Mouse (Mus musculus) ZHBTc4 (cell line): ENCODE measurements at regions not wholly inside any gene's neighbourhood (a gene's known extent, or its start where the extent isn't known, plus 50 kb on each side); places are given as distances from the start of the nearest gene placed in this dataset.
A peak's percentile ranks its signal among the peaks of the same experiment; 100 is the strongest.

Experiments
- DNase-seq: peaks from one replicate; pipeline ENCODE4 v3.0.0-alpha.2; 2011; ENCODE audit warnings: low read depth, low spot score

DNA sequence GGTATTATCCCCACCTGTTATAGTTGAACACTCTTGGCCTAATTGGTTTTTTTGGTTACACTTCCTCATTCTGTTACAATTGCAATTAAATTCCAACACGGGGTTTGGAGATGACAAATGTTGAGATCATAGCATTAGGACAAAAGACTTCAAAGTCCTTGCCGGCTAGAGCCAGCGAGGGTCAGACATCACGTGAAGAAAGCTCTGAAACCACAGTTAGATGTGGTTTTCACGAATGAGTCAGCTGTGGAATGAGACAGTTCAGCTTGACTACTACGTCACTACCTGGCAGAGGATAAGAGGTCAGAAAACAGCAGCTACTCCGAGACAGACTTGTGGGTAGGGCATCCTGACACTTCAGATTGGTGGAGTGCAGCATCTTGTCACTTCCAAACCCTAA is 55.5 kb upstream of the Trio start:
- peak; percentile 23 for DNase-seq

DNA sequence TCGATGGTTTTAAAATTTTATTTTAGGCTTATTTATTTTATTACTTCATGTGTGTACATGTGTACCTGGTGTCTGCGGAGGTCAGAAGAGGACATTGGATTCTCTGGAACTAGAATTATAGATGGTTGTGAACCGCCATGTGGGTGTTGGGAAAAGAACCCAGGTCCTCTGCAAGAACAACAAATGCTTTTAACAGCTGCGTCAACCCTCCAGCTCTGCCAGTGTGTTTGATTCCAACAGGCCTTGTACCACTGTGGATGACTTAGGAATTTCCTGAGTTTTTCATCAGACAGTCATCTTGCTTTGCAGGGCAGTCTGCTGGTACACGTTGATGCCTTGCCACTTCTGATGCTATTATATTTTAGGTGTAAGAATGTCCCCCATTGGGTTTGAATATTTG is 56.8 kb upstream of the Trio start:
- DNase-seq = no peak

DNA sequence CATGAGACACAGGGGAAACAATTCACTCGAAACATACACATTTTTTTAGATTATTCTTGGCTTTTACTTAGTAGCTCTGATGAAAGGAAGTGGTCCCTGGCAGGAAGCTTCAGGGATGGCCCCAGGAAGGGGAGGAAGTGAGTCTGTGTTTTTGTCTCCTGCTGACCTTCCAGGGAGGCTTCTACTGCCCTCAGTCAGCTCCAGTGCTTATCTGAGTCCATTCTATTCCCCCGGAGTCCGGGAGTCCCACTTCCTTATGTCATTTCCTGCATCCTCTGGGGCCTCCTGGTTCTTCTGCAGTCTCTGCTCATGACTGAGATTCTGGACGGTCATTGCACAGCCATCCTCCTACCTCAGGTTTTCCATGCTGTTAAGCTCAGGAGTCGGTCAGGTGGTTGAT is 80.3 kb upstream of the Trio start:
- DNase-seq = no peak

DNA sequence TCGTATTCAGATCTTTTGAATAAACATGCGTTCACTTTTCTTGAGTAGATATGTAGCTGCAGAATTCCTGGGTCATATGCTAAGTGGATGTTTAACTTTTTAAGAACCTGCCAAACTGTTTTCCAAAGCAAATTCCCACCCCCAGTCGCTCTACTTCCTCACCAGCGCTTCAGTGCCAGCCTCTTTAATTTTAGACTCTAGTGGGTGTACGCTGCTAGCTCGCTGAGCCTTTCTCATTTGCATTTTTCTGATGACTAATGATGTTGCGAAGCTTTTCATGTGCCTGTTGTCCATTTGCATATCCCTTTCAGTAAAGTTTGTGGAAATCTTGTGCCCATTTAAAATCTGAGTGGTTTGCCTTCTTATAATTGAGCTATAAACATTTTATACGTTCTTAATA is 84.3 kb upstream of the Trio start:
- DNase-seq = no peak

DNA sequence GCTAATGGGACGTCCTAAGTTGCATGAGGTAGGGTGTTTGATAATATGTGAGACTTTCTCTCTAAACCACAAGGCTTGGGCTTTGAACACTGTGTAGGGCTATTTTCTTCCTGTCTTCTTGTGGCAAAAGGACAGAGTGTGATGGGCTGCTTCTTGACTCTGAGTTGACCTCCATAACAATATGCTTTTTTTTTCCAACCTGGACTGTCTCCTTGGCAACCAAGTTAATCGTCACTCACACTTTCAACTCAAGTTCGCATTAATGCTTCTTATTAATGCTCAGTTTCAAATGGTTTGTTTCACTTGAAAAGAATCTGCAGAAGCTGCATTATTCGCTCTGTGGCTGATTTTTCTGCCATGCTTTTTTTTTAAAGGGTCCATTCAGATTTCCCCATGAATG is 87.8 kb upstream of the Trio start:
- no peak for DNase-seq

GRCm38 (mm10) chr15:28114180-28114747 is 88.6 kb upstream of the Trio start:
- no peak for DNase-seq

DNA sequence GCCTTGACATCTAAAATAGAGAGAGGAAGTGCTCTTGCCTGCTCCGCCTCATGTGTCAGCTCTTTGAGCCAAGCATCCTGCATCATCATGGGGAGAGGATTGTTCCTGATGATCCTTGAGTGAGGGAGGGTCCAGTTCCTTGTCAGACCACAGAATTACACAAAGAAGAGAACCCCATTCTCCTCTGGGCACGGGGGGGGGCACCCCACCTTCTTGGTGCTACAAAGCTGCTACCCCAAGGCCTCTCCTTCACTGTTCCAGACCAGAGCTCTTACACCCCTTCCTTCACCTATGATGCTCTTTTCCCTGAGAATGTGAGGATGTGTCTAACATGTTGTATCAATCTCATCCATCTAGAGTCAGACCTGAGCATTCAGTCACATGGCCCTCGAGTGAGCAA is 76.7 kb upstream of the Dnah5 start:
- DNase-seq = no peak

- no peak for DNase-seq
Observed at GRCm38 (mm10) chr15:28129536-28129935, 74.0 kb upstream of the Dnah5 start.

DNA sequence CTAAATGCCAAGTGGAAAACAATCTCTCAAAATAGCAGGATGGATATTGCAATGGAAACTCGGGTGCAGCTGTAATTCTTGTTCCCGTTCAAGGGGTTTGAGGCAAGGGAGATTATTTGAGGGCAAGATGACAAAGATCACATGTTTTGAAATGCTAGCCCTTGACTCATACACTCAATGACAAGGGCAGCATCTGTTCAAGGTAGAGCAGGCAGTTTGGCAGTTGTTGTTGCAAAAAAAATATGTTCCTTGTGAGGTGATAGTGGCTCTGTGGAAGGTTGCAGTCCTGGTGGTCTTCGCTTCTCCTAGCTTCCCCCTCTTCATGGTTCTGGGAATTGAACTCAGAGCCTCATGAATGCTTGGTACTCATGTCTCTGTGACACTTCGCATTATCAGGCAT is 72.0 kb upstream of the Dnah5 start:
- DNase-seq = no peak

DNA sequence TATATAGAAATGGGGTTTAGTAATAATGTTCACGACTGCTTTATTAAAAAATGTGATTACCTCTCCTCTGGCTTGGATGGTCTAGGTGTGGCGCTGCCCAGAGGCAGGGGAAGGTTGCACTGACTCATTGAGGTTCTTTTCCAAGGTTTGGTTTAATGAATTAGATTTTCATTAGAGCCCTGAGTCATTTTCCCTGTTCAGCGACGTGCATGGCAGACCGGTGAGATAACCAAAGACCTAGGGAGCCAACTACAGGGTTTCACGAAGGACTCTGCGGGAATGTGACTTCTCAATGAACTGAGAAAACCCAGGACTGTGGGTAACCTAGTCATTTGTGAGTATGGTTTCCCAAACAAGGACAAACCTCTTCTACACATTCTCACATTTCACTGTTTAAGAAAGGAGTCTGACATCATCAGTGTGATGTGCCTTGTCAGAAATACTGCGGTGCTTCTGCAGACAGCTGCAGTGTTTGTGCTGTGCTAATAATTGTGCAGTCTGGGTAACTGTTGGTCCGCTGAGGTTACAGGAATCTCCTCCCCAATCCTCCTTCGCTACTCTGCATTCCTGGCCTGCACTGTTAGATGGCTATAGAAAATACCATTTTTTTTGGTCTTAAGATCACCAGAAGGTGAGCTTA is 70.3 kb upstream of the Dnah5 start:
- no peak for DNase-seq

GRCm38 (mm10) chr15:28134206-28134605 is 69.3 kb upstream of the Dnah5 start:
- no peak for DNase-seq

DNA sequence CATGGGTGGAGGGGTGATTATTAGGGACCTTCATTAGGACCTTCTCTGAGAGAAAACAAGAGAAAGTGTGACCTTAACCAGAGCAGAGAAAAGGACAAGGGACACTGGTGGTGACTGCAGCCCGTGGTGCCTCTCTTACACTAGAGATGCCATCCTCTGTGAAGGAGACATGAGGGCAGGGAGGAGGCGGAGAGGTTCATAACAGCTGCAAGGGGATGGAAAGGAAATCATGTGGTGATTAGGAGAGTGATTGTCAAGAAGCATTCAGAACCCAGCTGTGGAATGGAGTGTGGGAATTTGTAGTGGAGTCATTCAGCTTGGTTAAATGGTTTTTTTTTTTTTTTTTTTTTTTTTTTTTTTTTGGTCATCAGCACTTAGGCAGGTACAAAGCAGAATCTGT is 64.7 kb upstream of the Dnah5 start:
- DNase-seq = no peak

- DNase-seq = no peak
Observed at GRCm38 (mm10) chr15:28140301-28140700, 63.3 kb upstream of the Dnah5 start.

DNA sequence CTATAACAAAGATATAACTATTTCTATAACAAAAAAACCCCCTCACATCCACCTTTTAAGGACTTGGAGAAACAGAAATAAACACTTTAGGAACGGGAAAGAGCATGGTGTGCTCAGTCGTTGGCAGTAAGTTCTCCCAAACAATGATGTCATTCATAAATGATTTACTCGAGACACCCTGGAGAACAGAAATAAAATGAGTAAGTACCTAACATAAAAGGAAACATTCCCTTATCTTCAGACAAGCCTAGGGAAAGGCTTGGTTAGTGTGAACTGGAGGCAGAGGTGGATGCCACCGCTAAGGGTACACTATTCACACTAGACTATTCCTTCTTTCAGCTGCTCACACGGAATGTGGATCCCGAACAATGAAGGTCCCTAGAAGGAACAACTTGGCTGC is 62.2 kb upstream of the Dnah5 start:
- DNase-seq = no peak

GRCm38 (mm10) chr15:28144217-28144616 is 59.3 kb upstream of the Dnah5 start:
- no peak for DNase-seq

- DNase-seq = no peak
Observed at GRCm38 (mm10) chr15:28144846-28145245, 58.7 kb upstream of the Dnah5 start.

- no peak for DNase-seq
Observed at GRCm38 (mm10) chr15:28151678-28152077, 51.9 kb upstream of the Dnah5 start.
